Mouse (Mus musculus): ENCODE results near the gene Ano4.

DNA sequence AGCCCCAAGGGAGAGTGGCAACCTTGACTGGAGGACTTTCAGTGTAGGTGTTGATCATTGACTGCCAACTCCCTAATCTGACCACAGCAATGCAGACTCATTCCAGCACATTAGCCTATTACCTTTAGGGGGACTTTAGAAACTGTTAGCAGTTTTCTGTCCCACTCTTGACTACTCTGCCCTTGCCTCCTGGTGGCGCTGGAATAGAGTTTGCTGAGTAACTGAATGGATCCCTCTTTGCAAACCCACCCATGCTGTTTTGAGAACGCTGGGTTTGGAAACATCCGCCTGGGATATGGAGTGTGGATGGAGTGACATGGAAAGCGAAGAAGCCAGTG is 603 bp upstream of the Ano4 start:
- no peak for TF ChIP-seq EP300 (IDR thresholded peaks at IDR 0.05; ENCODE audit: low read depth)
- TF ChIP-seq CTCF (IDR thresholded peaks at IDR 0.05; ENCODE audit: low read depth) = peak; percentile 13; the same call in 1 of the 2 replicates
